Mouse (Mus musculus) 3134 (cell line): ENCODE data around the gene Gm17660.
"Not testable (repeated sequence)": the region's sequence is repeated elsewhere in the genome, so short reads cannot be mapped to it uniquely, and the experiment has no call there.

ENCODE experiments used
- DNase-seq: peaks from one replicate; pipeline ENCODE4 v3.0.0-alpha.2; 2011; ENCODE audit warnings: low spot score; ENCODE audit not compliant: insufficient read length; ENCODE audit errors: extremely low read depth

Gene Gm17660

DNA sequence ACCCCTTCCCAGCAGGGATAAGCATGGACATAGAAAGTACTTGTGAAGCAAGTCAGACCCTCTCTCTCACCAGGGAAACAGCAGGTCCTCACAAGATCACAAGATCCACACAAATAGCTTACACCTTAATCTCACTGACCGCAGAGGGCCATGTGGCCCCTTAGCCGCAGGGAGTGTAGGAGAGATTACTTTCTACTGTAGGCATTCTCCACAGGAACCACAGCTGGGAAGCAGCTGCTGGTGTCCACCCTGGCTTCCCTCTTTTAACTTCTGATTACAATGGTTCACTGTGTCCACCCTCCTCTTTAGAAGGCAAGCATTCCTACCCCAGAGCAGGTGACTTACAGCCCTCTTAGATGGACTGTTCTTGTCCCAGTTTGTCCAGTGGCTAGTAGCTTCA lies 33.7 kb downstream of the Gm17660 start:
- DNase-seq: no peak

GRCm38 (mm10) chr5:104042906-104043305 lies 34.5 kb downstream of the Gm17660 start:
- DNase-seq: no peak

DNA sequence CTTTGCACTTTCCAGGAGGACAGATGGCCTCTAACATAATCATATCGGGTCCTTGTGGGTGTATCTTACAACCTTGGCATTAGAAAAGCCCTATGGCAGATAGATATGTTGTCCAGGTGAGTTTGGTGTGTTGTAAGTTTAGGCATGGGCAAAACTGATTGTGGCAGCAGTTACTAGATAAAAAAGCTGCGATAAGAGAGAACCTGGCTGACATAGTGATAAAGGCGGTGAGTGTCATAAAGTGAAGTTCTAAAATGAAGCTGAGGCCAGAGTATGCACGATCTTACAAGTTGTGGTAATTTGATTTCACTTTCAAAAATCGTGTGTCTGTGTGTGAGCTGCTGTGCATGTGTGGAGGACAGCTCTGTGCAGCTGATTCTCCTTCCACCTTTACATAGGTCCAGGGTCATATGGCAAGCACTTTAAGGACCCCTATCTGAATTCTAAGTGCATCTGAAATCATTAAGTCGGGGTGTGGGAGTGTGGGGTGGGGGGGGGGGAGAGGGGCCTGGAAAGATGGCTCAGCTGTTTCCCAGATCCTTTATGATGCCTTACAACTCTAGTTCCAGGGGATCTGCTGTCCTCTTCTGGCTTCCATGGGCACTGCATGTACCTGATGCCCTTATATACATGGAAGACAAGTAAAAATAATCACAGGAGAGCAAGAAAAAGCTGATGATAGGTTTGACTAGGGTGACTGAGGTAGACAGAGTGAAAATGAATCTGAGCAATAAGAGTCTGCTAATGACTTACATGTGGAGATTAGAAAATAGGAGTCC lies 38.1 kb downstream of the Gm17660 start:
- no peak for DNase-seq

GRCm38 (mm10) chr5:104036686-104037085 lies 40.7 kb downstream of the Gm17660 start:
- DNase-seq: no peak

- DNase-seq: no peak
These were observed 41.6 kb downstream of the Gm17660 start for GRCm38 (mm10) chr5:104035824-104036223.

GRCm38 (mm10) chr5:104035066-104035465 lies 42.3 kb downstream of the Gm17660 start:
- DNase-seq: no peak

DNA sequence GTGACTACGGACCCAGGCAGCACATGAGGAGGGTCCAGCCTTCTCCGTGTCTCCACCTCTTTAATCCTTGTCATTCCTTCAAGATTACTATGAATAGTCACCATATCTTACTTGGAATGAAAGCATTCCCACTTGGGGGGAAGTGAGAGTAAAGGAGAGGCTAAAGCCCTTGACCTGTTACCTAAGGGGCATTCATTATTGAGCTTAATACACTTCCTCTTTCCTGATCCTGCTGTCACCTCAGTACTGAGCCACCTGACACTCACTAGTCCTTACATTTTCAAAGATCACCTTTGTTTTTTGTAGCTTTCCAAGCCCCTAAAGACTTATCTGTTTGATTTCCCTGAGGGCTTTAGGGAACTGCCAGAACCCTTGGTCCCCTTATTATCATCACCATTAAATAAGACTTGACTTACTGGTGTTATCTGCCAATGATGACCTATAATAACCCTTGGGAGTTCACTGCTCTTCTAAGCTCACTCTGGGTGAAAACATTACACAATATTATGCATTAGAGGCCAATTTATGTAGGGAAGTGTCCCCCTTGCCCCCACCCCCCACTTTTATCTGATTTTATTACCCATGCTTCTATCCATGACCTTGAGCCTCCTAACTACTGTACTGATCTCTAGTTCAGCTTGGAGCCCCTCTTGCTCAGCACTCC lies 44.8 kb downstream of the Gm17660 start:
- DNase-seq: no peak

GRCm38 (mm10) chr5:104025245-104025854 lies 52.1 kb downstream of the Gm17660 start:
- DNase-seq: no peak

- no peak for DNase-seq
These were observed 52.6 kb downstream of the Gm17660 start for GRCm38 (mm10) chr5:104024762-104025161.

DNA sequence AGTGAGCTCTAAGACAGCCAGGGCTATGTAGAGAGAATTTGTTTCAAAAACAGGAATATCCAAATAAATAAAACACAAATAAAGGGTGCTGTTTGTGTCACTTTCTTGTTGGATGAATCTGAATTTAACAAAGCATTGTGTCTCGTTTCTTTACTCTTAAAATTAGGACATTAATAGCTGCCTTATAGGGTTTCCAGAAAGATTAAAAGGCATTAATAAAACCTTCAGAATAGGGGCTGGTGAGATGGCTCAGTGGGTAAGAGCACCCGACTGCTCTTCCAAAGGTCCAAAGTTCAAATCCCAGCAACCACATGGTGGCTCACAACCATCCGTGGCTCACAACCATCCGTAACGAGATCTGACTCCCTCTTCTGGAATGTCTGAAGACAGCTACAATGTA lies 53.2 kb downstream of the Gm17660 start:
- not testable (repeated sequence) for DNase-seq

- DNase-seq: no peak
These were observed 54.0 kb downstream of the Gm17660 start for GRCm38 (mm10) chr5:104023289-104024020.

GRCm38 (mm10) chr5:104022558-104022957 lies 54.9 kb downstream of the Gm17660 start:
- no peak for DNase-seq

DNA sequence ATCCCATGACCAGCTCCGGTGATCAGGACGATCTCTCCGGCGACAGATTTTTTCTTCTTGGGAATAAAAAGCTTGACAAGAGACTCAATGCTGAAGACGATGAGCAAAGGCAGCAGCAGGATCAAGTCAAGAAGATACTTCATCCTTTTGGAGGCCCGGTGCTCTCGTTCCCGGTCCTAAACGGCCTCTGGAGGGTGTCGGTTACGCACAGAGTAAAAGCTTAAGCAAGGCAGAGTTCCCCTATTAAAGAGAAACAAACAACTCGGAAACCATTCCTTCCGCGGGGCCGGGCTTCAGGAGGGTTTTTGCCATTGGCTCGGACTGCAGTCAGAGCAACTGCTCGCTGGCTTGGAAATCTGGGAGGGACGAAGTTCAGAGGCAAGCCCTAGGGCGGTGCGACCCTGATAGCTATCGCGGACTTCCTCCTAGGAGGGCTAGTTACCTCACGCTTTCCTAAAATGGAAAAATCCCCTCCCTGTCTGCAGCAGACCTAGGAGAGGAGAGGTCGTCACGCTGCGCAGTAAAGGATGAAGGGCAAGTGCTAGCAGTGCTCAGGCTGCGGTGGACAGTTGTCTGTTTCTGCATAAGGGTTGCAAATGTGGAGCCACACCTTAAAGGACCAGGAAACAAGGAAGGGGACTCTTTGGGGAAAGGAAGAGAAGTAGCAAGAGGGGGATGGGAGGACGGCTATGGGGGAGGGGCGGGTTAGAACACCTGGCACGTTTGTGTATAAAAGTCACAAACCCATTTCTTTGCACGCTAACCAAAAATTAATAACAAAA lies 55.6 kb downstream of the Gm17660 start, which contains the start of gene Hsd17b11:
Gene Hsd17b11 (minus strand): TSS at position 323 of the 782 bp plus-strand sequence.
- peak; percentile 57 for DNase-seq
